Comparison of ENCODE assay signal across 11 mouse cellular contexts in the genomic region with DNA sequence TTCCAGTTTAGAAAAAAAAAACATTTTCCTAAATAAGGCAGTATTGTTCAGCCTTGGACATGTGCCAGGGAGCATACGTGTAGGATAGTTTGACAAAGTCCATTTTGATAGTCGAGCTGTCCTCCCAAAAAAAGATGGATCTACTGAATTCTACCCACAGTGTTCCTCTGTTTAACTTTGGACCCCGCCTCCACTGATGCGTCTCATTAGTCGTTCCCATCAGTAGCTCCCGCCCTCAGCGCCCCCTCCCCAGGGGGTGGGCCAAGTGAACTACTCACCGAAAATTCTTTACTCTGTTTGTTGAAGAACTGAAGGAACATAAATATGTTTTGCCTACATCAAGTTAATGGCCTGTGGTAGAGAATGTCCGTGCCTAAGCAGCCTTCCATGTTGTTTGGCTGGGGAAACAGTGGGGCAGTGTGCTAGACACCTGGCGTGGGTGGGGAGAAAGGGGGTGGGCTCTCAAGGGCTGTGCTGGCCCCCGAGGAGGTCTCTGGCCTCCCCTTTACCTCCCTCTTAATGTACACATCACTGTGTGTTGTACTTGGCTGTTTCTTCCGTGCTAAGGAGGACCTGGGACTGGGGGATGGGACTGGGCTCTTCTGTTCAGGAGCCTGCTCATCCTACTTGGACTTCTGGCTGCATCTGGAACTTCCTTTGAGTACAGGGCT. TPM values are rescaled to one million over a fixed set of nuclear protein-coding genes. Genes with fewer than 3 reads are reported as not detected.
A peak's percentile ranks its signal among the peaks of the same experiment; 100 is the strongest.
DNase-seq lines count a peak whose midpoint lies in the region; ATAC-seq and TF ChIP-seq lines count a peak whose summit lies in the region.
"Had no signal": no experiment of that assay in that cellular context is flagged by ENCODE, and none has a peak within 500 bp of the region (broad histone marks: within the 10 kb centered on the region; RNA-seq: fewer than 3 reads in every experiment).

No protein-coding gene starts in this region.

- no peak overlapping the region for H3K4me2 ChIP-seq in hindbrain, postnatal 0 days (ENCODE audit: low read depth, low read length)
- no peak overlapping the region for H3K4me2 ChIP-seq in neural tube, embryonic 11.5 days (ENCODE audit: low read depth)
- H3K4me2 ChIP-seq in neural tube, embryonic 15.5 days, result no peak overlapping the region
- peak overlapping the region; percentile 23; the same call in 1 of the 2 replicates for H3K4me2 ChIP-seq in kidney, postnatal 0 days (ENCODE audit: low read length)
- H3K4me2 ChIP-seq in stomach, embryonic 14.5 days (replicated peaks; ENCODE audit: low read depth, low read length), result no peak overlapping the region
- H3K4me2 ChIP-seq: hindbrain, embryonic 13.5 days had no signal

- no peak overlapping the region for H3K9ac ChIP-seq in hindbrain, postnatal 0 days (replicated peaks; ENCODE audit: low read length)
- H3K9ac ChIP-seq in neural tube, embryonic 11.5 days (ENCODE audit: low read length), result no peak overlapping the region
- no peak overlapping the region for H3K9ac ChIP-seq in neural tube, embryonic 15.5 days (replicated peaks)
- no peak overlapping the region for H3K9ac ChIP-seq in kidney, postnatal 0 days (ENCODE audit: low read depth, low read length)
- H3K9ac ChIP-seq in stomach, embryonic 14.5 days (replicated peaks; ENCODE audit: low read depth, low read length), result no peak overlapping the region
- H3K9ac ChIP-seq: hindbrain, embryonic 13.5 days had no signal

- no peaks in the 10 kb centered on the region for H3K4me1 ChIP-seq in hindbrain, postnatal 0 days (ENCODE audit: insufficient read depth, low read length)
- H3K4me1 ChIP-seq in hindbrain, embryonic 10.5 days (replicated peaks), result peaks cover 43% of the 10 kb centered on the region
- H3K4me1 ChIP-seq in neural tube, embryonic 11.5 days (ENCODE audit: control insufficient read depth, insufficient read depth, low read length), result peaks cover 20% of the 10 kb centered on the region
- peaks cover 20% of the 10 kb centered on the region; the same call in 1 of the 2 replicates for H3K4me1 ChIP-seq in neural tube, embryonic 15.5 days
- peaks cover 9% of the 10 kb centered on the region; the same call in 1 of the 2 replicates for H3K4me1 ChIP-seq in kidney, postnatal 0 days (replicated peaks; ENCODE audit: insufficient read depth, low read length)
- H3K4me1 ChIP-seq in stomach, embryonic 14.5 days (ENCODE audit: control insufficient read depth, insufficient read depth, low read length), result peaks cover 13% of the 10 kb centered on the region

- H3K27ac ChIP-seq in hindbrain, postnatal 0 days, result no peak overlapping the region
- H3K27ac ChIP-seq in hindbrain, embryonic 10.5 days, result no peak overlapping the region
- H3K27ac ChIP-seq in neural tube, embryonic 11.5 days (ENCODE audit: low read depth, low read length), result no peak overlapping the region
- no peak overlapping the region for H3K27ac ChIP-seq in neural tube, embryonic 15.5 days (replicated peaks)
- H3K27ac ChIP-seq in kidney, postnatal 0 days, result peak overlapping the region; percentile 62; the same call in 1 of the 2 replicates
- H3K27ac ChIP-seq in stomach, embryonic 14.5 days (ENCODE audit: low read length), result peak overlapping the region; percentile 81
- H3K27ac ChIP-seq: hindbrain, embryonic 13.5 days had no signal

- no peaks in the 10 kb centered on the region for H3K27me3 ChIP-seq in hindbrain, postnatal 0 days (ENCODE audit: insufficient read depth, low read length)
- no peaks in the 10 kb centered on the region for H3K27me3 ChIP-seq in hindbrain, embryonic 10.5 days (ENCODE audit: insufficient read depth, poor library complexity, severe bottlenecking)
- H3K27me3 ChIP-seq in neural tube, embryonic 11.5 days (ENCODE audit: control insufficient read depth, insufficient read depth, low read length), result no peaks in the 10 kb centered on the region
- H3K27me3 ChIP-seq in neural tube, embryonic 15.5 days (replicated peaks), result no peaks in the 10 kb centered on the region
- no peaks in the 10 kb centered on the region for H3K27me3 ChIP-seq in kidney, postnatal 0 days (ENCODE audit: insufficient read depth, low read length)
- no peaks in the 10 kb centered on the region for H3K27me3 ChIP-seq in stomach, embryonic 14.5 days (ENCODE audit: control insufficient read depth, insufficient read depth, low read length)
- H3K27me3 ChIP-seq: hindbrain, embryonic 13.5 days had no signal

- H3K36me3 ChIP-seq in hindbrain, postnatal 0 days (ENCODE audit: insufficient read depth, low read length), result no peaks in the 10 kb centered on the region
- H3K36me3 ChIP-seq in hindbrain, embryonic 10.5 days, result no peaks in the 10 kb centered on the region
- H3K36me3 ChIP-seq in neural tube, embryonic 11.5 days (ENCODE audit: control insufficient read depth, insufficient read depth, low read length), result no peaks in the 10 kb centered on the region
- no peaks in the 10 kb centered on the region for H3K36me3 ChIP-seq in neural tube, embryonic 15.5 days
- H3K36me3 ChIP-seq in kidney, postnatal 0 days (ENCODE audit: insufficient read depth, low read length), result no peaks in the 10 kb centered on the region
- no peaks in the 10 kb centered on the region for H3K36me3 ChIP-seq in stomach, embryonic 14.5 days (ENCODE audit: control insufficient read depth, insufficient read depth, low read length)
- H3K36me3 ChIP-seq: hindbrain, embryonic 13.5 days had no signal

- peak; percentile 22 for DNase-seq in hindbrain, postnatal 0 days (ENCODE audit: low spot score)
- no peak for DNase-seq in hindbrain, embryonic 10.5 days (ENCODE audit: low spot score)
- DNase-seq in neural tube, embryonic 11.5 days (ENCODE audit: low spot score), result peak; percentile 63
- peak; percentile 74 for DNase-seq in kidney, postnatal 0 days (ENCODE audit: low spot score)
- no peak for DNase-seq in urinary bladder, postnatal 14 days (ENCODE audit: low spot score)
- no peak for DNase-seq in gastrocnemius, postnatal 25 days
- DNase-seq: cerebellum, adult 11-12 months; thymus, adult 2 months had no signal

- no peak for TF ChIP-seq CTCF in hindbrain, postnatal 0 days (IDR thresholded peaks at IDR 0.05; ENCODE audit: low read depth)
- TF ChIP-seq CTCF in kidney, postnatal 0 days (IDR thresholded peaks at IDR 0.05; ENCODE audit: low read depth), result no peak

- H3K4me3 ChIP-seq in hindbrain, postnatal 0 days (ENCODE audit: low read length), result no peak overlapping the region
- H3K4me3 ChIP-seq in hindbrain, embryonic 10.5 days, result no peak overlapping the region
- no peak overlapping the region for H3K4me3 ChIP-seq in neural tube, embryonic 11.5 days (ENCODE audit: low read depth, low read length)
- H3K4me3 ChIP-seq in neural tube, embryonic 15.5 days (replicated peaks), result no peak overlapping the region
- no peak overlapping the region for H3K4me3 ChIP-seq in kidney, postnatal 0 days (replicated peaks; ENCODE audit: low read depth, low read length)
- H3K4me3 ChIP-seq in stomach, embryonic 14.5 days (ENCODE audit: low read depth, low read length), result no peak overlapping the region
- H3K4me3 ChIP-seq: hindbrain, embryonic 13.5 days had no signal

- 37% methylated on average over 12 of the region's 12 CpGs for WGBS in hindbrain, postnatal 0 days
- WGBS in hindbrain, embryonic 10.5 days, result 58% methylated on average over 12 of the region's 12 CpGs
- WGBS in neural tube, embryonic 11.5 days, result 55% methylated on average over 12 of the region's 12 CpGs
- 50% methylated on average over 12 of the region's 12 CpGs for WGBS in neural tube, embryonic 15.5 days
- WGBS in kidney, postnatal 0 days, result 15% methylated on average over 12 of the region's 12 CpGs
- 24% methylated on average over 12 of the region's 12 CpGs for WGBS in stomach, embryonic 14.5 days

- no peaks in the 10 kb centered on the region for H3K9me3 ChIP-seq in hindbrain, postnatal 0 days (ENCODE audit: low read length)
- H3K9me3 ChIP-seq in hindbrain, embryonic 10.5 days, result peaks cover 6% of the 10 kb centered on the region
- H3K9me3 ChIP-seq in neural tube, embryonic 11.5 days (ENCODE audit: control insufficient read depth, low read length), result no peaks in the 10 kb centered on the region
- no peaks in the 10 kb centered on the region for H3K9me3 ChIP-seq in neural tube, embryonic 15.5 days (replicated peaks)
- H3K9me3 ChIP-seq in kidney, postnatal 0 days (replicated peaks; ENCODE audit: low read length), result no peaks in the 10 kb centered on the region
- peaks cover under 1% of the 10 kb centered on the region; the same call in 1 of the 2 replicates for H3K9me3 ChIP-seq in stomach, embryonic 14.5 days (ENCODE audit: control insufficient read depth, low read depth, low read length)
- H3K9me3 ChIP-seq: hindbrain, embryonic 13.5 days had no signal

- no peak for ATAC-seq in hindbrain, postnatal 0 days
- ATAC-seq in neural tube, embryonic 11.5 days (ENCODE audit: insufficient read depth, low FRiP score, low TSS enrichment), result no peak
- ATAC-seq in neural tube, embryonic 15.5 days (ENCODE audit: low FRiP score), result no peak
- peak; percentile 75; the same call in 1 of the 2 replicates for ATAC-seq in kidney, postnatal 0 days (replicated peaks; ENCODE audit: low FRiP score, low read depth)
- peak; percentile 74; the same call in 1 of the 2 replicates for ATAC-seq in stomach, embryonic 14.5 days (ENCODE audit: insufficient number of reproducible peaks, insufficient read depth, low FRiP score, low read depth)

RNA-seq across cellular contexts. Expression of gene Mest, which starts 7.1 kb away (rescaled TPM):
- 237 and 326 TPM in 2 replicates for total RNA-seq in hindbrain, postnatal 0 days (2014; rRNA removed)
- polyA plus RNA-seq in hindbrain, postnatal 0 days (2015; fragmentation: Nextera tagmentation; extraction: Ambion mirVana), result 152 and 154 TPM in 2 replicates
- polyA plus RNA-seq in hindbrain, embryonic 10.5 days (2016; fragmentation: Nextera tagmentation; extraction: Ambion mirVana), result 1,257 and 1,613 TPM in 2 replicates
- 1,492 and 1,651 TPM in 2 replicates for polyA plus RNA-seq in neural tube, embryonic 11.5 days (2014; fragmentation: Nextera tagmentation; extraction: Ambion mirVana)
- polyA plus RNA-seq in neural tube, embryonic 15.5 days (2015; fragmentation: Nextera tagmentation; extraction: Ambion mirVana), result 378 and 417 TPM in 2 replicates
- 1,049 and 1,099 TPM in 2 replicates for polyA plus RNA-seq in kidney, postnatal 0 days (2015; fragmentation: Nextera tagmentation; extraction: Ambion mirVana)
- 1,146 and 1,247 TPM in 2 replicates for polyA plus RNA-seq in stomach, embryonic 14.5 days (2014; fragmentation: Nextera tagmentation; extraction: Ambion mirVana)
- 10 to 100 TPM; 10.5 to 19.9 TPM for total RNA-seq in gastrocnemius, postnatal 25 days (2021)

RNA-seq across cellular contexts. Expression of gene Cep41, which starts 36.9 kb away (rescaled TPM):
- 6.1 and 9.8 TPM in 2 replicates for total RNA-seq in hindbrain, postnatal 0 days (2014; rRNA removed)
- polyA plus RNA-seq in hindbrain, postnatal 0 days (2015; fragmentation: Nextera tagmentation; extraction: Ambion mirVana), result 8.2 TPM in 2 replicates
- 16.0 and 19.0 TPM in 2 replicates for polyA plus RNA-seq in hindbrain, embryonic 10.5 days (2016; fragmentation: Nextera tagmentation; extraction: Ambion mirVana)
- 27.3 and 27.9 TPM in 2 replicates for polyA plus RNA-seq in neural tube, embryonic 11.5 days (2014; fragmentation: Nextera tagmentation; extraction: Ambion mirVana)
- 10.7 and 11.6 TPM in 2 replicates for polyA plus RNA-seq in neural tube, embryonic 15.5 days (2015; fragmentation: Nextera tagmentation; extraction: Ambion mirVana)
- polyA plus RNA-seq in kidney, postnatal 0 days (2015; fragmentation: Nextera tagmentation; extraction: Ambion mirVana), result 11.9 and 12.1 TPM in 2 replicates
- polyA plus RNA-seq in stomach, embryonic 14.5 days (2014; fragmentation: Nextera tagmentation; extraction: Ambion mirVana), result 10.8 and 12.9 TPM in 2 replicates
- total RNA-seq in gastrocnemius, postnatal 25 days (2021), result 1 to 10 TPM; 1.4 to 2.1 TPM

Comparison
In these comparisons a context has a peak if more than half of its experiments do, and no peak if none do; other contexts are left out.
1. DNase-seq: peak in hindbrain, postnatal 0 days (single experiment), neural tube, embryonic 11.5 days (single experiment) and kidney, postnatal 0 days (single experiment); none in hindbrain, embryonic 10.5 days (single experiment), urinary bladder, postnatal 14 days (single experiment) and gastrocnemius, postnatal 25 days (single experiment).
2. ATAC-seq: peak in kidney, postnatal 0 days (single experiment) and stomach, embryonic 14.5 days (single experiment); none in hindbrain, postnatal 0 days (single experiment), neural tube, embryonic 11.5 days (single experiment) and neural tube, embryonic 15.5 days (single experiment).
3. H3K27ac ChIP-seq: peak in kidney, postnatal 0 days (single experiment) and stomach, embryonic 14.5 days (single experiment); none in hindbrain, postnatal 0 days (single experiment), hindbrain, embryonic 10.5 days (single experiment), neural tube, embryonic 11.5 days (single experiment) and neural tube, embryonic 15.5 days (single experiment).